Mouse (Mus musculus): ENCODE results near the gene Bcl9l. TPM values are rescaled to one million over a fixed set of nuclear protein-coding genes. Genes with fewer than 3 reads are reported as not detected.
A peak's percentile ranks its signal among the peaks of the same experiment; 100 is the strongest.
"Not testable (repeated sequence)": the region's sequence is repeated elsewhere in the genome, so short reads cannot be mapped to it uniquely, and the experiment has no call there.

The Bcl9l gene
- polyA plus RNA-seq (2016; fragmentation: Nextera tagmentation; extraction: Ambion mirVana), result 17.7 and 18.5 TPM in 2 replicates

GRCm38 (mm10) chr9:44482552-44482951, at the start of gene Bcl9l:
Bcl9l (plus strand) TSS chr9:44482825.
- no peaks in the 10 kb centered on the region for H3K36me3 ChIP-seq
- H3K27ac ChIP-seq, result peak within 1 kb of the TSS; percentile 97
- H3K4me3 ChIP-seq, result peak within 1 kb of the TSS; percentile 97
- WGBS, result under 1% methylated on average over 24 of the region's 31 CpGs
- peak within 1 kb of the TSS; percentile 96 for H3K4me2 ChIP-seq (replicated peaks)
- H3K9me3 ChIP-seq, result no peaks in the 10 kb centered on the region
- no peaks in the 10 kb centered on the region for H3K27me3 ChIP-seq
- peaks cover 46% of the 10 kb centered on the region for H3K4me1 ChIP-seq
- H3K9ac ChIP-seq, result peak within 1 kb of the TSS; percentile 99
- peak; percentile 62; the same call in 1 of the 2 replicates for ATAC-seq (ENCODE audit: insufficient number of reproducible peaks, insufficient read depth, low FRiP score, low TSS enrichment)

DNA sequence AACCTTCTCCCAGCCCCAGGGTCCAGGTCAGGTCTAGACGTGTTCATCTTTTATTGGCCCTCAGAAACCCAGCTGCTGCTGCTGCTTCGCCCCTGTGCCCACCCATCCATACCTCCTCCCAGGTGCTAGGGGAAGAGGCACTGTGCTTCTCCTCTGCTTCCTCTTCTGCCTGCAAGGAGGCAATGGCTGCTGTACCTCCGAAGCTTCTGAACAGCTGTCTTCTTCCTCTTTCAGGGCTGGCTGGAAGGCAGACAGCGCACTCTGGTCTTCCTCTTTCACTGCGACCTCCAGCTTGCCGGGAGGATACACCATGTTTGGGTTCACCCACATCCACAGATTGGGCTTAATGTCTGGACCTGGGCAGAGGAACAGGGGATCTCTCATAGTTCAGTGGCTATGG, 46.9 kb upstream of the Bcl9l start:
- no peak for ATAC-seq (ENCODE audit: insufficient number of reproducible peaks, insufficient read depth, low FRiP score, low TSS enrichment)
- Histone ChIP-seq H3K4me1 (peaks cover 9% of the 10 kb centered on the region; the same call in 1 of the 2 replicates), H3K27me3 (no peaks in the 10 kb centered on the region), H3K9ac (no peak overlapping the region), H3K27ac (no peak overlapping the region), H3K4me2 (replicated peaks) (no peak overlapping the region), H3K9me3 (no peaks in the 10 kb centered on the region), H3K4me3 (no peak overlapping the region), H3K36me3 (no peaks in the 10 kb centered on the region)
- WGBS, result 81% methylated on average over 6 of the region's 6 CpGs

GRCm38 (mm10) chr9:44440961-44441360, 41.7 kb upstream of the Bcl9l start, which contains the start of gene Foxr1:
Foxr1 (minus strand) TSS chr9:44441136.
- no peak within 1 kb of the TSS for H3K27ac ChIP-seq
- H3K4me2 ChIP-seq (replicated peaks), result no peak within 1 kb of the TSS
- ATAC-seq (ENCODE audit: insufficient number of reproducible peaks, insufficient read depth, low FRiP score, low TSS enrichment), result no peak
- 70% methylated on average over 19 of the region's 19 CpGs for WGBS
- no peaks in the 10 kb centered on the region for H3K36me3 ChIP-seq
- H3K9ac ChIP-seq, result no peak within 1 kb of the TSS
- no peak within 1 kb of the TSS for H3K4me3 ChIP-seq
- no peaks in the 10 kb centered on the region for H3K4me1 ChIP-seq
- no peaks in the 10 kb centered on the region for H3K27me3 ChIP-seq
- H3K9me3 ChIP-seq, result no peaks in the 10 kb centered on the region

DNA sequence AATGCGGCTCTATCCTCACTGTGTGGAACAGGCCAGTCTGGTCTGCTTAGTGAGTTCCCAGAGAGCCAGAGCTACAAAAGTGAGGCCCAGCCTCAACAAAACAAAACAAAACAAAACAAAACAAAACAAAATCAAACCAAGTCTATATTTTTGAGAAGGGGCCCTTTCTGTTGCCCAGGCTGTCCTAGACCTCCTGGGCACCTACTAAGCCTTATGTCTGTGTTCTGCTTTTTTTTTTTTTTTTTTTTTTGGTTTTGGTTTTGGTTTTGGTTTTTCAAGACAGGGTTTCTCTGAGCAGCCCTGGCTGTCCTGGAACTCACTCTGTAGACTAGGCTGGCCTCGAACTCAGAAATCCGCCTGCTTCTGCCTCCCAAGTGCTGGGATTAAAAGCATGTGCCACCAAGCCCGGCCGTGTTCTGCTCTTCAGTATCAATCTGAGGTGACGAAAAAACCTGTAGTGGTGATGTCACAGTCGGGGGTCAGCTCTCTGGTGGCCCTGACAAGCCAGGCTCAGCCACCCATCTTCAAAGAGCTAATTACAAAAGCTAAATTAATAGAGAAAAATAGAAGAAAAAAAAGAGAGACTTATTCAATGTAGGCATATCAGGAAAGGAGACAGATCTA, 38.1 kb upstream of the Bcl9l start:
- not testable (repeated sequence) for H3K4me1 ChIP-seq; H3K4me3 ChIP-seq; H3K27me3 ChIP-seq; H3K36me3 ChIP-seq; H3K4me2 ChIP-seq (replicated peaks); ATAC-seq (ENCODE audit: insufficient number of reproducible peaks, insufficient read depth, low FRiP score, low TSS enrichment); H3K9ac ChIP-seq; H3K27ac ChIP-seq; H3K9me3 ChIP-seq
- 78% methylated on average over 7 of the region's 7 CpGs for WGBS

GRCm38 (mm10) chr9:44450387-44450786, 32.2 kb upstream of the Bcl9l start:
- Histone ChIP-seq H3K4me1 (no peaks in the 10 kb centered on the region), H3K9ac (no peak overlapping the region), H3K4me2 (replicated peaks) (no peak overlapping the region), H3K27ac (no peak overlapping the region), H3K9me3 (no peaks in the 10 kb centered on the region), H3K27me3 (peaks cover 11% of the 10 kb centered on the region), H3K4me3 (no peak overlapping the region), H3K36me3 (no peaks in the 10 kb centered on the region)
- no peak for ATAC-seq (ENCODE audit: insufficient number of reproducible peaks, insufficient read depth, low FRiP score, low TSS enrichment)

DNA sequence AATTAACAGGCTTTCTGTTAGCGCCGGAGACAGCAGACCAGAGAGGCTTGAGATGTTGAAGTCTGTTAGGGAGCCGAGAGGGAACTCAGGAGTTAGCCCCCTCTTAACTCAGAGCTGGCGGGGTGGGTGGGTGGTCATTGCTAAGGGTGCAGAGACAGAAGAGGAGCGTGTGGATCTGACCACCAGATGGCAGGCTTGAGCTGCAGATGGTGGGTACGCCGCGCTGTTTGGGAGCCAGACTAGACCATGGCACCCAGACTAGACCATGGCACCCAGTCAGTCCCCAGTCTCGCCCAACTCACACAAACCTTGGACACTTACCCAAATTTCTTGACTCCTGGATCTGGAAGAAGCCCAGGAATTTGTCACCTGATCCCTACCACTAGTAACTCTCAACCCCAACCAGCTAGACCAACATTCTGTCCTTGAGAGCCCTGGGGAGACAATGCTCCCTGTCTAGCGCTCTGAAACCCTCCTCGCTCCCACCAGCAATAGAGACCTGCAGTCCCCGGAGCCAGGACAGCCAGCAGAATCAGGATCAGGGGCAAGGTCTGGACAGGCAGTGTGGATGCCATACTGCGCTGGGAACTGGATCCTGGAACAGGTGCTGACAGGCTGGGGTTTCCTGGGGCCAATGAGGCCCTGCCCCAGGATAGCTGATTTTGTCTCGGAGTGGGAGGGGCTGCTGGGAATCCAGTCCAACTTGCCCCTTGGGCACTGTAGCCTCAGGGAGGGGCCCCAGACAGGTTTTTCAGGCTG, 28.3 kb upstream of the Bcl9l start:
- no peaks in the 10 kb centered on the region for H3K9me3 ChIP-seq
- no peak overlapping the region for H3K9ac ChIP-seq
- 6% methylated on average over 14 of the region's 14 CpGs for WGBS
- no peak overlapping the region for H3K4me3 ChIP-seq
- peak; percentile 87 for ATAC-seq (ENCODE audit: insufficient number of reproducible peaks, insufficient read depth, low FRiP score, low TSS enrichment)
- H3K27me3 ChIP-seq, result peaks cover 11% of the 10 kb centered on the region
- H3K4me2 ChIP-seq (replicated peaks), result 0 out of 2 replicates have a peak overlapping the region, but pooled peaks have one; percentile 14
- H3K27ac ChIP-seq, result no peak overlapping the region
- H3K4me1 ChIP-seq, result peaks cover 16% of the 10 kb centered on the region
- no peaks in the 10 kb centered on the region for H3K36me3 ChIP-seq

- H3K27me3 ChIP-seq, result peaks cover 11% of the 10 kb centered on the region
- H3K27ac ChIP-seq, result no peak within 1 kb of the TSS
- no peaks in the 10 kb centered on the region for H3K9me3 ChIP-seq
- H3K36me3 ChIP-seq, result no peaks in the 10 kb centered on the region
- no peak for ATAC-seq (ENCODE audit: insufficient number of reproducible peaks, insufficient read depth, low FRiP score, low TSS enrichment)
- 0 out of 2 replicates have a peak within 1 kb of the TSS, but pooled peaks have one; percentile 14 for H3K4me2 ChIP-seq (replicated peaks)
- no peak within 1 kb of the TSS for H3K4me3 ChIP-seq
- peaks cover 16% of the 10 kb centered on the region for H3K4me1 ChIP-seq
- H3K9ac ChIP-seq, result no peak within 1 kb of the TSS
- 19% methylated on average over 4 of the region's 4 CpGs for WGBS
These were observed 27.8 kb upstream of the Bcl9l start, which contains the start of gene Upk2 for GRCm38 (mm10) chr9:44454891-44455220. Upk2 (minus strand) TSS chr9:44454976.

DNA sequence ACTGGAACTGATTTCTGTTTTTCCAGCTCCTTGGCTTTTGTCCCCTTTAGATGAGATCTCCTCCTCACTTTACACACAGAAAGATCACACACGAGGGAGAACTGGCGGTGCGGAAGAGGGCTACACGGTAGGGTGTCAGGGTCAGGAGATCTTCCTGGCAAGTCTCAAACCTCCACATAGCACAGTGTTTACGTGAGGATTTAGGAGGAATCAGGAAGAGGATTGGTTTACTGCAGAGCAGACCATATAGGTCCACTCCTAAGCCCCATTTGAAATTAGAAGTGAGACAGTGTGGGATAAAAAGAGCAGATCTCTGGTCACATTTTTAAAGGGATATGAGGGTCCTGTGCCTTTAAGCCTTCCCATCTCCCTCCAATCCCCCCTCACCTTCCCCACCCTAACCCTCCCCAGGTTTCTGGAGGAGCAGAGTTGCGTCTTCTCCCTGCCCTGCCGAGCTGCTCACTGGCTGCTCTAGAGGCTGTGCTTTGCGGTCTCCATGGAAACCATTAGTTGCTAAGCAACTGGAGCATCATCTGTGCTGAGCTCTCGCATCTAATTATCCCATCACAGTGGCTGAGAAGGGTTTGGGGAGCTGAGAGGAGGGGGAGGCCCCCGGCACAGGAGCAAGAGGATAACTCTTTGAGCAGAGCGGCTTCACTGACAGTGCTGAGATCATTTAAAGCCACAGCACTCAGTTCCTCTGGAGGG, 25.4 kb upstream of the Bcl9l start:
- Histone ChIP-seq H3K4me2 (replicated peaks) (peak overlapping the region; percentile 19; the same call in 1 of the 2 replicates), H3K4me1 (peaks cover 16% of the 10 kb centered on the region), H3K4me3 (no peak overlapping the region), H3K9ac (no peak overlapping the region), H3K36me3 (no peaks in the 10 kb centered on the region), H3K27ac (peak overlapping the region; percentile 63), H3K27me3 (peaks cover 11% of the 10 kb centered on the region), H3K9me3 (0 out of 2 replicates have a peak, but pooled peaks cover 2% of the 10 kb centered on the region)
- ATAC-seq (ENCODE audit: insufficient number of reproducible peaks, insufficient read depth, low FRiP score, low TSS enrichment), result peak; percentile 87
- WGBS, result 6% methylated on average over 11 of the region's 11 CpGs

GRCm38 (mm10) chr9:44461950-44462349, 20.7 kb upstream of the Bcl9l start:
- 81% methylated on average over 5 of the region's 5 CpGs for WGBS
- no peak overlapping the region for H3K4me3 ChIP-seq

GRCm38 (mm10) chr9:44468224-44468623, 14.4 kb upstream of the Bcl9l start:
- no peaks in the 10 kb centered on the region for H3K27me3 ChIP-seq
- H3K9me3 ChIP-seq, result no peaks in the 10 kb centered on the region
- no peak overlapping the region for H3K27ac ChIP-seq
- H3K9ac ChIP-seq, result no peak overlapping the region
- 47% methylated on average over 7 of the region's 7 CpGs for WGBS
- H3K4me2 ChIP-seq (replicated peaks), result no peak overlapping the region
- ATAC-seq (ENCODE audit: insufficient number of reproducible peaks, insufficient read depth, low FRiP score, low TSS enrichment), result no peak
- no peaks in the 10 kb centered on the region for H3K4me1 ChIP-seq
- no peaks in the 10 kb centered on the region for H3K36me3 ChIP-seq
- no peak overlapping the region for H3K4me3 ChIP-seq

More at GRCm38 (mm10) chr9:44461950-44462349, 20.7 kb upstream of the Bcl9l start:
- no peaks in the 10 kb centered on the region for H3K36me3 ChIP-seq
- no peak overlapping the region for H3K9ac ChIP-seq
- no peaks in the 10 kb centered on the region for H3K27me3 ChIP-seq
- no peak overlapping the region for H3K27ac ChIP-seq
- no peak overlapping the region for H3K4me2 ChIP-seq (replicated peaks)
- peaks cover 11% of the 10 kb centered on the region for H3K4me1 ChIP-seq
- ATAC-seq (ENCODE audit: insufficient number of reproducible peaks, insufficient read depth, low FRiP score, low TSS enrichment), result no peak
- 0 out of 2 replicates have a peak, but pooled peaks cover 2% of the 10 kb centered on the region for H3K9me3 ChIP-seq

DNA sequence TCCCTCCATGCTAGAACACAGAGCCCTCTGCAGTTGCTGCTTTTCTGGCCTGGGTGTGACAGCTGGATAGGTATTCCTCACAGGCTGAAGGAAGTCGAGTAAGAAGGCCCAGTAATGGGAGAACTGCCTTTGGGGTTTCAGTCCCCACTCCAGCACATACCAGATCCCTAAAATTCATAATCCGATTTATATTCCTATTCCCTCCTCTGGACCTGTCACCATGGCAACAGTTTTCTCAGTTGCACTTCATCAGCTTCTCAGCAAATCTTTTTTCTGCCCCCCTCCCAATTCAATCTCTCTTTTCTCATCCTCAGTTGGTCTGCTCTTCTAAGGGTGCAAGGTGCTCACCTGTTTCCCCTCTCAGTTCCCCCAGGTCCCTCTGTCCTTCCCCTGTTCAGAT, 13.8 kb upstream of the Bcl9l start:
- Histone ChIP-seq H3K4me2 (replicated peaks) (no peak overlapping the region), H3K9ac (no peak overlapping the region), H3K9me3 (no peaks in the 10 kb centered on the region), H3K27ac (no peak overlapping the region), H3K36me3 (no peaks in the 10 kb centered on the region), H3K4me3 (no peak overlapping the region), H3K27me3 (no peaks in the 10 kb centered on the region), H3K4me1 (no peaks in the 10 kb centered on the region)
- WGBS, result 60% methylated on average over 2 of the region's 2 CpGs
- ATAC-seq (ENCODE audit: insufficient number of reproducible peaks, insufficient read depth, low FRiP score, low TSS enrichment), result no peak

Data from embryonic facial prominence, embryonic 12.5 days (tissue).